Mouse (Mus musculus): ENCODE measurements at regions not wholly inside any gene's neighbourhood (a gene's known extent, or its start where the extent isn't known, plus 50 kb on each side); places are given as distances from the start of the nearest gene placed in this dataset.

DNA sequence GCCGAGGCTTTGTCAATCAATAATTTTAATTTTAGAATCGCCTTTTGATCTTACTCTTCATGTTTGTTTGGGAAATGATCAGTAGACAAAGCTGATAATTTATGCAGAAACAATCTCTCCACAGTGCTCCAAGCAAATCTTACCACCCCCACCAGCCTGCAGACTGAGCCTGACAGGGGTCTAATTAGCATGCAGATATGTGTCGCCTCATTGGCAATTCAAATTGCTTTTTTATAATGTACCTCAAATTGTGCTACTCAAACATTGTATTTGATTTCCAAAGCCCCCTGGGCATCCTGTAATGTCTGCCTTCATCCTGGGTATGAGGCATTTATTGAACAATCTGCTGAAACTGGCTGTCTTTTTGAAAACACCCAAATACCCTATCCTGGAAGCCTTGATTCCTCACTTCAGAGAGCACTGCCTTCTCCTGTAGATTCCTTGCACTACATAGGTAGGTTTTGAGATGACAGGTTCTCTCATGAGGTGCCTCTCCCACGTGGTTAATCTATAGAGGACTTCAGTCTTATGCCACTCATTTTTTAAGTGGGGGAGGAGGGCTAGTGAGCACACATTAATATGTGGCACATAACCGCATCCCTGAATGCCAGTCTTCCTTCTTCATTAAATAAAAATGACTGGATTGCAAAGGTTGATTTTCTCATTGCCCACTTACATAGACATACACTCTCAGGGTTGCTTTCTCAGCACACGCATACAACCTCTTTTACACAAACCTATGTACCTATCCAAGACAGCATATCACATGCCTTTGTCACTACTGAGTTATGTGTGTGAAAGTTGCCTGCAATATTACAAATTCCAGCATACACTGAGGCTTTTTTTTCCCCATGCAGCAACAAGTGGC lies 954.3 kb upstream of the Gm8797 start:
- Histone ChIP-seq H3K4me1 (ENCODE audit: control insufficient read depth, insufficient read depth, low read length) (no peaks in the 10 kb centered on the region), H3K27me3 (ENCODE audit: control insufficient read depth, insufficient read depth, low read length) (no peaks in the 10 kb centered on the region), H3K4me3 (replicated peaks; ENCODE audit: insufficient read depth, low read depth, low read length) (no peak overlapping the region), H3K27ac (ENCODE audit: insufficient read depth, low read length) (no peak overlapping the region)
- no peak for DNase-seq
- 12% methylated on average over 6 of the region's 6 CpGs for WGBS
- TF ChIP-seq POLR2A (IDR thresholded peaks at IDR 0.05; ENCODE audit: borderline replicate concordance, insufficient read depth, low read length) (no peak), CTCF (IDR thresholded peaks at IDR 0.05; ENCODE audit: borderline replicate concordance, insufficient read depth, low read depth, low read length) (no peak)

DNA sequence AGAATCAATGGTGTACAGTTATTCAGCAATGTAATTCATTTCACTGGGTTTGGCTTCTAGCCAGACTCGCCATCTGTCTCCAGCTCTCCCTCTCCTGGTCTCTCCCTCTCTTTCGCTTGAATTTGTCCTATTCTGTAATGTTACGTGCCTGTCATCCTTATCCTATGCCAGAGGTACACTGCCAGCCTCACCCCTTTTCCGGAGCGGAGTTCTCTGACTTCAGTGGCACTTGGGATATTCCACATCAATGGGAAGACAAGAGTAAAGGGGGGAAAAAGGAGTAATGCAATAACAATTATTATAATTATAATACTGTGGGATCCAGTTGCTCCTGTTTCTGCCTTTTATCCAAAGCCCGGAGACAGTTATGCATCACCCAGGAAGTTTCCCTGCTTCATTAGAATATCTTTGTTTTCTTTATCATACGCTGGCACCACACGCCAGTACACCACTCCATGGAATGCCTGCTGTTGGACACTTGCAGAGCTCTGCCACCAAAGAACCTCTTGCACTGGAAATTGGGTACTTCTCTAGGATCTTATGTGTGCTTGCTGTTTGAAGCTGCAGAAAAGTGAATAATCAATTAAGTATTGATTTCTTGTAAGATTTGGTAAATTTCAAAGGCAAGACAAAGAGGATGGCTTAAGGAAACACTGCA lies 953.6 kb upstream of the Gm8797 start:
- DNase-seq = peak; percentile 44 to 64
- TF ChIP-seq CTCF (IDR thresholded peaks at IDR 0.05; ENCODE audit: borderline replicate concordance, insufficient read depth, low read depth, low read length) (no peak), POLR2A (IDR thresholded peaks at IDR 0.05; ENCODE audit: borderline replicate concordance, insufficient read depth, low read length) (no peak)
- no peaks in the 10 kb centered on the region for H3K4me1 ChIP-seq (ENCODE audit: control insufficient read depth, insufficient read depth, low read length)
- H3K4me3 ChIP-seq (replicated peaks; ENCODE audit: insufficient read depth, low read depth, low read length) = no peak overlapping the region
- no peaks in the 10 kb centered on the region for H3K27me3 ChIP-seq (ENCODE audit: control insufficient read depth, insufficient read depth, low read length)
- WGBS = 6% methylated on average over 8 of the region's 8 CpGs
- H3K27ac ChIP-seq (ENCODE audit: insufficient read depth, low read length) = no peak overlapping the region

DNA sequence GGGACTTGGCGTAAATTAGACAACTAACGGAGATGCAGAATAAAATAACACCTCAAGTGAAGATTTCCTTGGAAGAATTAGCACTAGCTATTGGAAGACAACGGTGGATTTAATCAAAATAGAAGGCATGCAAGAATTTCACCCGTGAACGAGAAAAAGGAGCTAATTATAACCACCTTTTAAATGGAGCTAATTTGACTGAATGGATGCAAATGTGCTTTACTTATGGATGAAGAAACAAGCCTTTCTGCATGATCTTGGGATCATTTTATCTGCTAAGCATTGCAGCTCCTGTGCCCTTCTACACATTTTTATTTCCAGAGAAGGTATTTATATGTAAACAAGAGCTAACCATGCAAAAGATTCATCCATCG lies 953.1 kb upstream of the Gm8797 start:
- no peak overlapping the region for H3K27ac ChIP-seq (ENCODE audit: insufficient read depth, low read length)
- no peaks in the 10 kb centered on the region for H3K27me3 ChIP-seq (ENCODE audit: control insufficient read depth, insufficient read depth, low read length)
- H3K4me3 ChIP-seq (replicated peaks; ENCODE audit: insufficient read depth, low read depth, low read length) = no peak overlapping the region
- no peak for DNase-seq
- no peak for TF ChIP-seq CTCF (IDR thresholded peaks at IDR 0.05; ENCODE audit: borderline replicate concordance, insufficient read depth, low read depth, low read length)
- TF ChIP-seq POLR2A (IDR thresholded peaks at IDR 0.05; ENCODE audit: borderline replicate concordance, insufficient read depth, low read length) = no peak
- H3K4me1 ChIP-seq (ENCODE audit: control insufficient read depth, insufficient read depth, low read length) = no peaks in the 10 kb centered on the region
- WGBS = 21% methylated on average over 6 of the region's 6 CpGs

DNA sequence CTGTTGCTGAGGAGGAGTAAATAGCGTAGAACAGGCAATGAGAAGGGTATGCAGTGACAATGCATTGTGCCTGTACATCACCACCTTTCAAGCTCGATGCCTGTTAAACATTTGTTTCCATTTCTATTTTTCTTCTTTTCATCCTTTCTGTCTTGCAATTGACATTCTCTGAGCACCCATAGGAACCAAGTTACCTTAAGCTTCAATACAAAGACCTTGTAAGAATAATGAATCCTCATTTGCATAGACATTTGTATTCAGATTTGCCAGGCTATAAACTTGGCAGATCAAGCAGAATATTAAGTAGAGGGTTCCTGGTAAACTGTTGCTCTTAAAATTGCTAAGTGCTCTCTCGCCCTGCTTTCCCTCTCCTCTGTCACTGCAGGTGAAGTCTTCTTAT lies 952.2 kb upstream of the Gm8797 start:
- Histone ChIP-seq H3K27me3 (ENCODE audit: control insufficient read depth, insufficient read depth, low read length) (no peaks in the 10 kb centered on the region), H3K4me1 (ENCODE audit: control insufficient read depth, insufficient read depth, low read length) (no peaks in the 10 kb centered on the region), H3K4me3 (replicated peaks; ENCODE audit: insufficient read depth, low read depth, low read length) (no peak overlapping the region), H3K27ac (ENCODE audit: insufficient read depth, low read length) (no peak overlapping the region)
- no peak for DNase-seq
- TF ChIP-seq CTCF (IDR thresholded peaks at IDR 0.05; ENCODE audit: borderline replicate concordance, insufficient read depth, low read depth, low read length) (no peak), POLR2A (IDR thresholded peaks at IDR 0.05; ENCODE audit: borderline replicate concordance, insufficient read depth, low read length) (no peak)
- WGBS = 48% methylated on average over 3 of the region's 3 CpGs

DNA sequence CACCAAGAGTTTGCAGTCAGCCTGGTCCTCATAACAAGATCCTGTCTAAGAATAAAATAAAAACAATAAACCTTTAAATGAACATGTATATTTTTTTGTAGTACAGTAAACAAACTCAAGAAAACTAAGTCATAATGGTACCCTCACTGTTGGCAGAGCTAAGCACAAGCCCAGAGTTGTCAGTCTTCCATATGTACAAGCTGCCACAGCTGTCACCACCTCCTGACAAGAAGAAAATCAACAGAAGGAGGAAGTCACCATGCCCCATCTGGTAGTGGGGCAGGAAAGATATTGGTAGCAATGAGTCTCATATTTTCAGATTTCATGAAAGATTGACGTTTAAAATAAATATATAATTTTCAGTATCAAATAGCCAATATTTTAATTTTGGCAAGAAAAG lies 916.1 kb upstream of the Gm8797 start:
- no peak for TF ChIP-seq CTCF (IDR thresholded peaks at IDR 0.05; ENCODE audit: borderline replicate concordance, insufficient read depth, low read depth, low read length)
- no peak for TF ChIP-seq POLR2A (IDR thresholded peaks at IDR 0.05; ENCODE audit: borderline replicate concordance, insufficient read depth, low read length)
- no peaks in the 10 kb centered on the region for H3K4me1 ChIP-seq (ENCODE audit: control insufficient read depth, insufficient read depth, low read length)
- H3K27me3 ChIP-seq (ENCODE audit: control insufficient read depth, insufficient read depth, low read length) = no peaks in the 10 kb centered on the region
- WGBS = 73% methylated on average over 1 of the region's 1 CpGs
- DNase-seq = no peak
- no peak overlapping the region for H3K4me3 ChIP-seq (replicated peaks; ENCODE audit: insufficient read depth, low read depth, low read length)
- no peak overlapping the region for H3K27ac ChIP-seq (ENCODE audit: insufficient read depth, low read length)

DNA sequence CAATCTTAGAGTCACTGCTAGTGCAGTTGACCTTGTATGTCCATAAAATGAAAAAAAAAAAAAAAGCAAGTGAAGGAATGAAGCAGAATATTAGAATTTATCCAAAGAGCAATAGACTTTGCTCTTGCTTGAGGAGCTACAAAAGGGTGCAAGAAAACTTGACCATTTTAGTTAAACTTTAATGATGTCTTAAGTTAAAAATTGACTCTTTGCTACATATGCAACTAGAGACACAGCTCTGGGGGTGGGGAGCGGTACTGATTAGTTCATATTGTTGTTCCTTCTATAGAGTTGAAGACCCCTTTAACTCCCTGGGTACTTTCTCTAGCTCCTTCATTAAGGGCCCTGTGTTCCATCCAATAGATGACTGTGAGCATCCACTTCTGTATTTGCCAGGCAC lies 915.0 kb upstream of the Gm8797 start:
- H3K27ac ChIP-seq (ENCODE audit: insufficient read depth, low read length) = no peak overlapping the region
- no peaks in the 10 kb centered on the region for H3K4me1 ChIP-seq (ENCODE audit: control insufficient read depth, insufficient read depth, low read length)
- no peaks in the 10 kb centered on the region for H3K27me3 ChIP-seq (ENCODE audit: control insufficient read depth, insufficient read depth, low read length)
- no peak overlapping the region for H3K4me3 ChIP-seq (replicated peaks; ENCODE audit: insufficient read depth, low read depth, low read length)
- no peak for DNase-seq
- 100% methylated on average over 1 of the region's 1 CpGs for WGBS
- no peak for TF ChIP-seq CTCF (IDR thresholded peaks at IDR 0.05; ENCODE audit: borderline replicate concordance, insufficient read depth, low read depth, low read length)
- no peak for TF ChIP-seq POLR2A (IDR thresholded peaks at IDR 0.05; ENCODE audit: borderline replicate concordance, insufficient read depth, low read length)

DNA sequence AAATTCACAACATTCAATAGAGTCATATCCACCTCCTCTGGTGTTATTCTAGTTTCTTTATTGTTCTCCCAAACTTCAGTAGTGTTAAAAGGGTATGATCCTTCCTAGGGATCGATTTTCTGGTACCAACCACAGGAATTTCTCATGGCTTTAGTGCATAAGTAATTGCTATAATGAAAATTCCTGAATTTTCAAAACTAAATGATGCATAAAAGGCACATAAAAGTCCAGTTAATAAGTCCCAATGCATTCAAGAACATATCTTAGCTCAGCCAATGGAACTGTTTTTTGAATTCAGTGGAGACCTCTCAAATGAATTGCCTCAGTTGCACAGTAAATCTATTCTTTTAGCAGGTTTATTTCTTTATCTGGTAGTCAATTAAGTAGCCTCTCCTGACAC lies 913.7 kb upstream of the Gm8797 start:
- no peak overlapping the region for H3K4me3 ChIP-seq (replicated peaks; ENCODE audit: insufficient read depth, low read depth, low read length)
- WGBS = 27% methylated on average over 1 of the region's 1 CpGs
- no peaks in the 10 kb centered on the region for H3K27me3 ChIP-seq (ENCODE audit: control insufficient read depth, insufficient read depth, low read length)
- no peaks in the 10 kb centered on the region for H3K4me1 ChIP-seq (ENCODE audit: control insufficient read depth, insufficient read depth, low read length)
- no peak for DNase-seq
- TF ChIP-seq CTCF (IDR thresholded peaks at IDR 0.05; ENCODE audit: borderline replicate concordance, insufficient read depth, low read depth, low read length) (no peak), POLR2A (IDR thresholded peaks at IDR 0.05; ENCODE audit: borderline replicate concordance, insufficient read depth, low read length) (no peak)
- no peak overlapping the region for H3K27ac ChIP-seq (ENCODE audit: insufficient read depth, low read length)

Measured in cerebellum, adult 2 months (tissue).